Mouse (Mus musculus) myocyte (in vitro differentiated cells): ENCODE results near the gene Jph4. TPM values are rescaled to one million over a fixed set of nuclear protein-coding genes. Genes with fewer than 3 reads are reported as not detected.
A peak's percentile ranks its signal among the peaks of the same experiment; 100 is the strongest.

Source experiments
- H3K27me3 ChIP-seq: one replicate; pipeline ENCODE4 v1.6.1; 2011; ENCODE audit not compliant: control insufficient read depth, insufficient read depth, insufficient read length
- H3K36me3 ChIP-seq: one replicate; pipeline ENCODE4 v1.6.1; 2011; ENCODE audit not compliant: control insufficient read depth, insufficient read depth
- H3K4me2 ChIP-seq: one replicate; pipeline ENCODE4 v1.6.1; 2011; ENCODE audit warnings: low read depth, control low read depth
- H3K4me3 ChIP-seq: one replicate; pipeline ENCODE4 v1.5.1; 2011; ENCODE audit warnings: mild to moderate bottlenecking, control low read depth, moderate library complexity
- H3K79me2 ChIP-seq: one replicate; pipeline ENCODE4 v1.6.1; 2011; ENCODE audit not compliant: control insufficient read depth, insufficient read depth
- H3ac ChIP-seq: one replicate; pipeline ENCODE4 v1.6.1; 2011; ENCODE audit not compliant: control insufficient read depth, insufficient read length
- CEBPB ChIP-seq: IDR thresholded peaks from 2 replicates; pipeline ENCODE4 v1.6.1; 2011; ENCODE audit warnings: mild to moderate bottlenecking, moderate library complexity; ENCODE audit not compliant: poor library complexity, insufficient read depth, severe bottlenecking
- E2F4 ChIP-seq: IDR thresholded peaks from one replicate; pipeline ENCODE4 v1.6.1; 2011; ENCODE audit warnings: mild to moderate bottlenecking, control low read depth, moderate library complexity; ENCODE audit not compliant: insufficient read depth
- MAX ChIP-seq: IDR thresholded peaks from one replicate; pipeline ENCODE4 v1.6.1; 2011; ENCODE audit warnings: low read depth, mild to moderate bottlenecking, control low read depth
- MYOD1 ChIP-seq, 3 experiments: IDR thresholded peaks; one replicate each; pipeline ENCODE4 v1.6.1; 2011; ENCODE audit warnings: control low read depth in 2 of 3, low read depth in 2 of 3, mild to moderate bottlenecking in 2 of 3, moderate library complexity in 1 of 3; ENCODE audit not compliant: insufficient read length in 2 of 3, control insufficient read depth in 1 of 3
- MYOG ChIP-seq, 3 experiments: IDR thresholded peaks; one replicate each; pipeline ENCODE4 v1.6.1; 2011; ENCODE audit warnings: control low read depth in 2 of 3, low read depth in 2 of 3, mild to moderate bottlenecking in 2 of 3; ENCODE audit not compliant: insufficient read length in 2 of 3, control insufficient read depth in 1 of 3, insufficient read depth in 1 of 3
- POLR2A ChIP-seq: IDR thresholded peaks from one replicate; pipeline ENCODE4 v1.6.1; 2011; ENCODE audit warnings: low read depth, mild to moderate bottlenecking, control low read depth, moderate library complexity; ENCODE audit not compliant: insufficient read length
- POLR2AphosphoS2 ChIP-seq: IDR thresholded peaks from one replicate; pipeline ENCODE4 v1.6.1; 2011; ENCODE audit warnings: low read depth, control low read depth; ENCODE audit not compliant: insufficient read length
- REST ChIP-seq: IDR thresholded peaks from one replicate; pipeline ENCODE4 v1.6.1; 2011; ENCODE audit warnings: mild to moderate bottlenecking, control low read depth, moderate library complexity; ENCODE audit not compliant: insufficient read depth, insufficient read length
- SRF ChIP-seq: IDR thresholded peaks from one replicate; pipeline ENCODE4 v1.6.1; 2011; ENCODE audit warnings: low read depth; ENCODE audit not compliant: control insufficient read depth, insufficient read length
- TCF12 ChIP-seq: IDR thresholded peaks from one replicate; pipeline ENCODE4 v1.6.1; 2011; ENCODE audit warnings: mild to moderate bottlenecking, control low read depth; ENCODE audit not compliant: poor library complexity, insufficient read depth, severe bottlenecking
- TCF3 ChIP-seq: IDR thresholded peaks from one replicate; pipeline ENCODE4 v1.6.1; 2011; ENCODE audit warnings: low read depth, control low read depth; ENCODE audit not compliant: insufficient read length
- USF1 ChIP-seq: IDR thresholded peaks from one replicate; pipeline ENCODE4 v1.6.1; 2011; ENCODE audit warnings: low read depth, mild to moderate bottlenecking, control low read depth, moderate library complexity
- polyA plus RNA-seq: library from polyadenylated mRNA; unstranded; fragments of >200 nt; fragmentation: generic; extraction: Trizol; gene quantifications from one replicate; pipeline ENCODE4 v1.2.1, GENCODE M21; 2012; ENCODE audit warnings: missing spikeins

Jph4 gene
- polyA plus RNA-seq, 1 experiment = not detected

DNA sequence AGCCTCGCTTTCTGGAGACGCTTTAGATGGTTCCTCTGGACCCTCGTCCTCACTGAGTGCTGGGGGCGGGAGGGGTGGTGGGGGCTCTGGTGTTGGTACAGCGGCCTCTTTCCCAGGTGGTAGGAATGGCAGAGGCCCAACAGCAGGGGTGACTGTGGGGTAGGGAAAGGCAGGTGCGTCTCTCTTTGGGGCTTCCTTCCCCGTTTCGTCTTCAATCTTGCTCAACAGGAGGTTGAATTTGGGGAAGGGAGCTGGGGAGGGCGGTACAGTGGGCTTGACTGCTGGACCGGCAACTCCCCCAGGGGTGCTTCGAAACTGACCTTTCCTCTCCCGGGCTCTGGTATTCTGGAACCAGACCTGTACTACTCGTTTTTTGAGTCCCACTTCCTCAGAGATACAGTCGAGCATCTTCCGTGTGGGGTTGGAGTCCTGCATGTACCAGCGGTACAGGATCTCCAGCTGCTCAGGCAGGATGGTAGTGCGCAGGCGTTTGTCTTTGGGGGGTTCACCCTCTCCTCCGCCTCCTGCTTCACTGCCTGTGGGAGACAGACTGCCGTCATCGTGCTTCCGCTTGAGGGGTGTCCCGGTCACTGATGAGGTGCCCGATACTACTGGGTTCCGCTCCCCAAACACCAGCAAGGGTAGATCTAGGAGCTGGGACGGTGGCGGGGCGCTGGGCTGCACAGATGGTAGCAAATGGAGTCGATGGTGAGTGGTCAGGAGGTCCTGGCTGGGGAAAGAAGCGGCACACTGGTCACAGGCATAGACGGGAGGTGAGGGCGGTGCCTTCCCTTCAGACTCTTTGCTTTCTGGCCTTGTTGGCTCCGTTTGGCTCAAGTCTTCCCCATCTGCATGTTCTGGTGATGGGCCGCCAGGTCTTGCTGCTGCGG, 52.0 kb downstream of the Jph4 start:
- H3K27me3 ChIP-seq = no peaks in the 10 kb centered on the region
- H3K4me3 ChIP-seq = no peak overlapping the region
- H3ac ChIP-seq = no peak overlapping the region
- no peaks in the 10 kb centered on the region for H3K36me3 ChIP-seq
- H3K79me2 ChIP-seq = no peaks in the 10 kb centered on the region
- H3K4me2 ChIP-seq = no peak overlapping the region
- no peak for TF ChIP-seq E2F4

DNA sequence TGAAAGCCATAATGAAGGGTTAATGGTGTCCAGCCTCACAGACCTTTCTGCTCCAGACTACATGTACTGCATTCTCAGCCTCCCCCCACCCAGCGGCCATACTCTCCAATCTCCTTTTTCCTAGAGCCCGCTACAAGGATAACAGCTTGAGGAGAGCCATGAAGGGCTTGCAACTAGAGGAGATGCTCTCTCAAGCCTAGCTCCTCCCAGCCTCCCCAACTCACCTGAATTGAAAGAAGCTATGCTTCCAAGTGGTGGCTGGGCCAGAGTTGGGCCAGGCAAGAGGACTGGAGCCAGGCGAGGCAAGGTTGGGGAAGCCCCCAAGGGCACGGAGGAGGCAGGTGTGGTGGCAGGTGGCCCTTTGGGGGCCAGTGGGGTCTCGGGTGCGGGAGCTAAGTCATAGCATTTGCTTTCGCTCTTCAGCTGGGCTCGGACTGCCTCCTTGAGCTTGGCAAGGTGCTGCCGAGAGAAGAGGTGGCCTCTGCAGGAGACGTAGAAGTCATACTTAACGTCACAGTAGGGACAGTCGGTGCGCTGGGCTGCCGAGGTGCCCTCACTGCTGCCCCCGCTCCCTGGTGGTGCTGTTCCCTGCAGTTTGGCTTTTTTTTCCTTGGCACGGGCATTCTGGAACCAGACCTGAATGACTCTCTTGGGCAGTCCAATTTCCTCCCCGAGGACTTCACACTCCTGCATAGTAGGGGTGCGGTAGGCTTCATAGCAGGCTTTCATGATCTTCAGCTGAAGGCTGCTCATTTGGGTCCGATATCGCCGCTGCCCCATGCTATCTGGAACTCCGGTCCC, 53.0 kb downstream of the Jph4 start:
- Histone ChIP-seq H3ac (no peak overlapping the region), H3K36me3 (no peaks in the 10 kb centered on the region), H3K79me2 (no peaks in the 10 kb centered on the region), H3K4me2 (no peak overlapping the region), H3K27me3 (no peaks in the 10 kb centered on the region), H3K4me3 (no peak overlapping the region)
- TF ChIP-seq MAX (no peak), POLR2A (no peak), TCF12 (no peak), MYOD1 (IDR thresholded peaks at IDR 0.05; ENCODE audit: control insufficient read depth in 1 of 3, insufficient read length in 2 of 3, low read depth in 2 of 3) (no peak), USF1 (no peak), CEBPB (no peak), TCF3 (no peak), SRF (no peak), MYOG (IDR thresholded peaks at IDR 0.05; ENCODE audit: control insufficient read depth in 1 of 3, insufficient read depth in 1 of 3, insufficient read length in 2 of 3, low read depth in 2 of 3) (no peak), REST (no peak), POLR2AphosphoS2 (no peak)

DNA sequence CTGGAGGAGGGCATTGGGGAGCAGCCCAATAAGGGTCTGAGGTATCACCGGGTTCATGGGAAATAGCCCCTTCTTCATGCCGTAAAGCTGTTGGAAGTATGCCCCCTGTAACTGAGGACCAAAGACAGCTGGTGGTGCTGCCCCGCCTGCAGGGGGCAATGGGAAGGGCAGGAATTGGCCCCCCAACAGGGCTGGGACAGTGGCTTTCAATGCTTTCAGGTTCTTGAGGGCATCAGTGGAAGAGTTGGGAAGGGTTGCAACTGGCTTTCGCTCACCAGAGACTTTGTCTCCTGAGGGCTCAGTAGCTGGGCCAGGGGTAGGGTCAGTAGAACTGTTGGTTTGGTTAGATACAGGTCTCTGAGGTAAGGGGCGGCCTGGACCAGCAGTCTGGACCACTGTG, 53.6 kb downstream of the Jph4 start:
- Histone ChIP-seq H3K27me3 (no peaks in the 10 kb centered on the region), H3ac (no peak overlapping the region), H3K36me3 (no peaks in the 10 kb centered on the region), H3K4me2 (no peak overlapping the region), H3K79me2 (no peaks in the 10 kb centered on the region), H3K4me3 (no peak overlapping the region)
- no peak for TF ChIP-seq MAX
- no peak for TF ChIP-seq REST
- no peak for TF ChIP-seq E2F4
- no peak for TF ChIP-seq USF1
- no peak for TF ChIP-seq POLR2AphosphoS2
- no peak for TF ChIP-seq SRF
- no peak for TF ChIP-seq MYOG (IDR thresholded peaks at IDR 0.05; ENCODE audit: control insufficient read depth in 1 of 3, insufficient read depth in 1 of 3, insufficient read length in 2 of 3, low read depth in 2 of 3)
- no peak for TF ChIP-seq TCF3
- TF ChIP-seq MYOD1 (IDR thresholded peaks at IDR 0.05; ENCODE audit: control insufficient read depth in 1 of 3, insufficient read length in 2 of 3, low read depth in 2 of 3) = no peak
- TF ChIP-seq POLR2A = no peak
- TF ChIP-seq TCF12 = no peak
- TF ChIP-seq CEBPB = no peak

DNA sequence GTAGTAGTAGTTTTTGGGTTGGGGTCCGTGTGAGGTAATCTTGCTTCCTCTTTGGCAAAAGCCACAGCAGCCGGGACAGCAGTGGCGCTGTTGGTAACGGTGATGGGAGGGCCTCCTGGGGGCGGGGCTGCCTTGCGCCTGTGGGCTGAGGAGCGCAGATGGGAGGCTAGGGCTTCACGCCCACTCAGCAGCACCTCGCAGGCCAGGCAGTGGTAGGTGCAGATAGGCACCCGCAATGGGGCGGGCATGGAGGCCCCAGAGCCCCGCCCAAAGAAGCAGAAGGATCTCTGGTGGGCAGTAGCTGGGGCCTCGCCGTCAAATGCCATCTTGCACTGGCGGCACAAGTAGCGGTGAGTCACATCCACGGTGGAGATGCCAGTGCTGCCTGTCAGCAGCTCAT, 54.1 kb downstream of the Jph4 start:
- Histone ChIP-seq H3K79me2 (no peaks in the 10 kb centered on the region), H3K36me3 (no peaks in the 10 kb centered on the region), H3K27me3 (no peaks in the 10 kb centered on the region), H3ac (no peak overlapping the region), H3K4me3 (no peak overlapping the region), H3K4me2 (peak overlapping the region; percentile 50)
- TF ChIP-seq POLR2AphosphoS2 = no peak
- TF ChIP-seq CEBPB = no peak
- TF ChIP-seq REST = no peak
- TF ChIP-seq POLR2A = no peak
- no peak for TF ChIP-seq MYOG (IDR thresholded peaks at IDR 0.05; ENCODE audit: control insufficient read depth in 1 of 3, insufficient read depth in 1 of 3, insufficient read length in 2 of 3, low read depth in 2 of 3)
- no peak for TF ChIP-seq TCF3
- no peak for TF ChIP-seq SRF
- no peak for TF ChIP-seq MYOD1 (IDR thresholded peaks at IDR 0.05; ENCODE audit: control insufficient read depth in 1 of 3, insufficient read length in 2 of 3, low read depth in 2 of 3)

DNA sequence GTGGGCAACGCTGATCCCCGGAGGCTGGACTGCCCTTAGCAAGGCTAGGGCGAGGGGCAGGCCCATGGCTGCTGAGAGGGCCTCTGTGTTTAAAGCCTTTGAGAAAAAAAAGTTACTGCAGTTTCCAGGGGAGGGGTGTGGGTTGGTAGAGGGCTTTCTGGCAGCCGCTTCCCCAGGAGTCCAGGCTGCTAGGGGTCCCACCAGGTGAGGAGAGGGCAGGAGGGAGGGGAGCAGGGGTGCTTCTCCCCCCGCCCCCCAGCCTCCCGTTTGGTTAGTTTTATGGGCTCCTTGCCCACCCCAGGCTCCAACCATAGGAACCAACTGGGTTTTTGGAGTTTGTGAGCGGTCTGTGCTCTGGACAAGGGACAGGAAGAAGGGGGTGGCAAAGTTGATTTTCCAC, 54.9 kb downstream of the Jph4 start:
- H3K27me3 ChIP-seq = no peaks in the 10 kb centered on the region
- no peaks in the 10 kb centered on the region for H3K36me3 ChIP-seq
- no peak overlapping the region for H3ac ChIP-seq
- TF ChIP-seq SRF (no peak), MYOD1 (IDR thresholded peaks at IDR 0.05; ENCODE audit: control insufficient read depth in 1 of 3, insufficient read length in 2 of 3, low read depth in 2 of 3) (no peak), USF1 (no peak), MYOG (IDR thresholded peaks at IDR 0.05; ENCODE audit: control insufficient read depth in 1 of 3, insufficient read depth in 1 of 3, insufficient read length in 2 of 3, low read depth in 2 of 3) (no peak), POLR2AphosphoS2 (no peak), TCF12 (no peak), CEBPB (no peak), POLR2A (no peak), MAX (no peak), TCF3 (no peak), E2F4 (no peak), REST (no peak)
- no peak overlapping the region for H3K4me3 ChIP-seq
- H3K4me2 ChIP-seq = peak overlapping the region; percentile 50
- no peaks in the 10 kb centered on the region for H3K79me2 ChIP-seq
